ENCODE assay signal across 26 mouse cellular contexts in the genomic region with DNA sequence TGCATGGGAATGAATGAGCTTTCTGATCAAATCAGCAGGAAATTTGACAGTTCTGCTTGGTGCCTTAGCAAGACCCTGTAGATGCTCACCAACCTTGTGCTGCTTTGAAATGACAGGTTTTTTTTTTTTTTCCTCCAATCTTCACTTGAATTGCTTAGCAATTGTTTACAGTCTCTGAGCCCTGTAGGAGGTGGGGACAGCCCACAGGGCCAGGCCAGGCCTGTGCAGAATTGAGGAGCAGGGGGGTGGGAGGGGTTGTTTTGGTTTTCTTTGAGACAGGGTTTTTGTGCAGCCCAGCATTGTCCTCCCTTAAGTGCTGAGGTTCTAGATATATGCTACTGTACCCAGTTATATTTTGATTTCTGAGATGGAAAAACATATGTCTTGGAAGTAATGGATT. TPM values are rescaled to one million over a fixed set of nuclear protein-coding genes. Genes with fewer than 3 reads are reported as not detected.
A peak's percentile ranks its signal among the peaks of the same experiment; 100 is the strongest.
DNase-seq lines count a peak whose midpoint lies in the region; ATAC-seq and TF ChIP-seq lines count a peak whose summit lies in the region.
"Had no signal": no experiment of that assay in that cellular context is flagged by ENCODE, and none has a peak within 500 bp of the region (broad histone marks: within the 10 kb centered on the region; RNA-seq: fewer than 3 reads in every experiment).

No protein-coding gene starts in this region.

- peak in 1 of 2 experiments; percentile 46 for DNase-seq in cerebellum, adult 2 months
- DNase-seq in left cerebral cortex, postnatal 4 days: peak; percentile 54
- DNase-seq in left cerebral cortex, adult 18-20 months (ENCODE audit: low spot score in 2 of 2): no peak
- DNase-seq: adrenal gland, adult 8-10 months; adrenal gland, postnatal 25 days; cerebellum, adult 18-20 months; embryo, embryonic 11 days; gastrocnemius, postnatal 25 days; heart, adult 18-20 months; heart, postnatal 10 days; heart, postnatal 36 days had no signal

- H3K9ac ChIP-seq in hindbrain, embryonic 16.5 days (ENCODE audit: low read depth, low read length): no peak overlapping the region
- no peak overlapping the region for H3K9ac ChIP-seq in hindbrain, embryonic 13.5 days
- H3K9ac ChIP-seq: embryonic facial prominence, embryonic 13.5 days; forebrain, embryonic 12.5 days; forebrain, embryonic 15.5 days; heart, embryonic 12.5 days; heart, embryonic 15.5 days; hindbrain, embryonic 15.5 days had no signal

- no peaks in the 10 kb centered on the region for H3K27me3 ChIP-seq in cerebellum, adult 2 months (ENCODE audit: control insufficient read depth, insufficient read depth, low read length)
- H3K27me3 ChIP-seq in hindbrain, embryonic 16.5 days (replicated peaks; ENCODE audit: control insufficient read depth, insufficient read depth, low read length): no peaks in the 10 kb centered on the region
- H3K27me3 ChIP-seq in hindbrain, embryonic 13.5 days: no peaks in the 10 kb centered on the region
- H3K27me3 ChIP-seq: embryonic facial prominence, embryonic 13.5 days; forebrain, embryonic 12.5 days; forebrain, embryonic 15.5 days; heart, embryonic 12.5 days; heart, embryonic 15.5 days; hindbrain, embryonic 15.5 days had no signal

- no peak overlapping the region for H3K4me2 ChIP-seq in hindbrain, embryonic 16.5 days (ENCODE audit: low read length)
- H3K4me2 ChIP-seq in hindbrain, embryonic 13.5 days: no peak overlapping the region
- H3K4me2 ChIP-seq: embryonic facial prominence, embryonic 13.5 days; forebrain, embryonic 12.5 days; forebrain, embryonic 15.5 days; heart, embryonic 12.5 days; heart, embryonic 15.5 days; hindbrain, embryonic 15.5 days had no signal

- TF ChIP-seq CTCF in cerebellum, adult 2 months (IDR thresholded peaks at IDR 0.05; ENCODE audit: borderline replicate concordance, insufficient read depth, low read depth, low read length): no peak

- no peak for TF ChIP-seq POLR2A in cerebellum, adult 2 months (IDR thresholded peaks at IDR 0.05; ENCODE audit: borderline replicate concordance, insufficient read depth, low read length)

- 0 out of 2 replicates have a peak, but pooled peaks cover 7% of the 10 kb centered on the region for H3K36me3 ChIP-seq in hindbrain, embryonic 16.5 days (ENCODE audit: control insufficient read depth, insufficient read depth, low read length)
- H3K36me3 ChIP-seq in hindbrain, embryonic 13.5 days: peaks cover 24% of the 10 kb centered on the region

- H3K9me3 ChIP-seq in hindbrain, embryonic 16.5 days (ENCODE audit: control insufficient read depth, low read length): no peaks in the 10 kb centered on the region
- H3K9me3 ChIP-seq in hindbrain, embryonic 13.5 days: no peaks in the 10 kb centered on the region
- H3K9me3 ChIP-seq: embryonic facial prominence, embryonic 10.5 days; embryonic facial prominence, embryonic 13.5 days; forebrain, embryonic 12.5 days; forebrain, embryonic 15.5 days; heart, embryonic 12.5 days; heart, embryonic 15.5 days; hindbrain, embryonic 10.5 days; hindbrain, embryonic 15.5 days had no signal

- no peak for ATAC-seq in cerebellum, adult (ENCODE audit: insufficient number of reproducible peaks, low FRiP score, low TSS enrichment)
- peak; percentile 49; the same call in 1 of the 2 replicates for ATAC-seq in hindbrain, embryonic 16.5 days
- no peak for ATAC-seq in hindbrain, embryonic 13.5 days (ENCODE audit: low FRiP score)
- ATAC-seq: activated CD4-positive, CD25-positive, alpha-beta regulatory T cell, adult 4 months; forebrain, embryonic 15.5 days; inflammation-experienced regulatory T-cells, adult 6 months; intestine, embryonic 16.5 days had no signal

- no peak overlapping the region for H3K4me3 ChIP-seq in cerebellum, adult 2 months (replicated peaks; ENCODE audit: insufficient read depth, low read depth, low read length)
- H3K4me3 ChIP-seq in hindbrain, embryonic 16.5 days (ENCODE audit: low read length): no peak overlapping the region
- no peak overlapping the region for H3K4me3 ChIP-seq in hindbrain, embryonic 13.5 days
- H3K4me3 ChIP-seq: embryonic facial prominence, embryonic 10.5 days; embryonic facial prominence, embryonic 13.5 days; erythroblast, embryonic 14.5 days; forebrain, embryonic 12.5 days; forebrain, embryonic 15.5 days; heart, embryonic 12.5 days; heart, embryonic 15.5 days; hindbrain, embryonic 10.5 days; hindbrain, embryonic 15.5 days had no signal

- intact Hi-C loops in left cerebral cortex, postnatal 4 days (cut with DNase I): no loop called here

- peak overlapping the region; percentile 5; the same call in 1 of the 2 replicates for H3K27ac ChIP-seq in cerebellum, adult 2 months (ENCODE audit: insufficient read depth, low read length)
- no peak overlapping the region for H3K27ac ChIP-seq in hindbrain, embryonic 16.5 days (ENCODE audit: low read depth, low read length)
- H3K27ac ChIP-seq in hindbrain, embryonic 13.5 days: no peak overlapping the region
- H3K27ac ChIP-seq: embryonic facial prominence, embryonic 10.5 days; embryonic facial prominence, embryonic 13.5 days; forebrain, embryonic 12.5 days; forebrain, embryonic 15.5 days; heart, embryonic 15.5 days; hindbrain, embryonic 10.5 days; hindbrain, embryonic 15.5 days had no signal

- peaks cover 28% of the 10 kb centered on the region for H3K4me1 ChIP-seq in cerebellum, adult 2 months (ENCODE audit: control insufficient read depth, insufficient read depth, low read length)
- H3K4me1 ChIP-seq in hindbrain, embryonic 16.5 days (ENCODE audit: control insufficient read depth, insufficient read depth, low read depth, low read length): no peaks in the 10 kb centered on the region
- H3K4me1 ChIP-seq in hindbrain, embryonic 13.5 days (replicated peaks): 0 out of 2 replicates have a peak, but pooled peaks cover 4% of the 10 kb centered on the region
- H3K4me1 ChIP-seq: embryonic facial prominence, embryonic 10.5 days; embryonic facial prominence, embryonic 13.5 days; forebrain, embryonic 12.5 days; heart, embryonic 12.5 days; heart, embryonic 15.5 days; hindbrain, embryonic 10.5 days; hindbrain, embryonic 15.5 days had no signal

RNA-seq across cellular contexts. Expression of gene Prdm10, which starts 52.5 kb away (rescaled TPM):
- polyA plus RNA-seq in cerebellum, adult 2 months (2012; rRNA removed): 21.5 and 23.4 TPM in 2 replicates
- polyA plus RNA-seq in hindbrain, embryonic 16.5 days (2015; fragmentation: Nextera tagmentation; extraction: Ambion mirVana): 7.0 and 8.2 TPM in 2 replicates
- polyA plus RNA-seq in hindbrain, embryonic 13.5 days (2015; fragmentation: Nextera tagmentation; extraction: Ambion mirVana): 7.9 and 8.6 TPM in 2 replicates
- total RNA-seq in left cerebral cortex, postnatal 4 days (2021): 10 to 100 TPM; 26.0 to 27.0 TPM
- 10 to 100 TPM; 20.4 to 20.7 TPM for total RNA-seq in left cerebral cortex, adult 18-20 months (2021)

RNA-seq across cellular contexts. Expression of gene Nfrkb, which starts 53.2 kb away (rescaled TPM):
- polyA plus RNA-seq in cerebellum, adult 2 months (2012; rRNA removed): 27.7 and 29.7 TPM in 2 replicates
- polyA plus RNA-seq in hindbrain, embryonic 16.5 days (2015; fragmentation: Nextera tagmentation; extraction: Ambion mirVana): 22.5 and 23.5 TPM in 2 replicates
- polyA plus RNA-seq in hindbrain, embryonic 13.5 days (2015; fragmentation: Nextera tagmentation; extraction: Ambion mirVana): 26.9 and 28.3 TPM in 2 replicates
- total RNA-seq in left cerebral cortex, postnatal 4 days (2021): 10 to 100 TPM; 42.1 to 42.6 TPM
- 10 to 100 TPM; 24.5 to 25.1 TPM for total RNA-seq in left cerebral cortex, adult 18-20 months (2021)
